Mouse (Mus musculus) liver (tissue): ENCODE data around the gene Agpat1.

Experiments used
- DNase-seq: peaks from one replicate; pipeline ENCODE4 v3.0.0-alpha.2; 2020; ENCODE audit warnings: mixed read lengths

Gene Agpat1

DNA sequence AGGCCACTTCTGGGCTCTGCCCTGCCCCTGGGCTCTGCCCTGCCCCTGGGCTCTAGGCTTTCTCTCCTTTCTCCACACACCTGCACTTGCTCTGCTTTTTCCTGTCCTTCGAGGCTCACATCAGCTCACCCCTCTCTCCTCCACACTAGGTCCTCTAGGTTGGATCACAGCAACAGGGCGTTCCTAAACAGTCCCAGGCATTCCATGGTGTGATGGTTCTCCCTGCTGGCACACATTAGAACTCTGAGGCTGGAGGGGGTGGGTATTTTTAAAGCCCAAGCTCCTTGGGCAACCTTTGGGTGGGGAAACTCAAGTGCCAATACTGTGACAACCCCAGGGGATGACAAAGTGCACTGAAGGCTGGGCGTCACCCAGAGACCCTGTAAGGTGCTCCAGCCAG is 33.4 kb downstream of the Agpat1 start:
- no peak for DNase-seq

GRCm38 (mm10) chr17:34639461-34640255 is 35.6 kb downstream of the Agpat1 start:
- no peak for DNase-seq

DNA sequence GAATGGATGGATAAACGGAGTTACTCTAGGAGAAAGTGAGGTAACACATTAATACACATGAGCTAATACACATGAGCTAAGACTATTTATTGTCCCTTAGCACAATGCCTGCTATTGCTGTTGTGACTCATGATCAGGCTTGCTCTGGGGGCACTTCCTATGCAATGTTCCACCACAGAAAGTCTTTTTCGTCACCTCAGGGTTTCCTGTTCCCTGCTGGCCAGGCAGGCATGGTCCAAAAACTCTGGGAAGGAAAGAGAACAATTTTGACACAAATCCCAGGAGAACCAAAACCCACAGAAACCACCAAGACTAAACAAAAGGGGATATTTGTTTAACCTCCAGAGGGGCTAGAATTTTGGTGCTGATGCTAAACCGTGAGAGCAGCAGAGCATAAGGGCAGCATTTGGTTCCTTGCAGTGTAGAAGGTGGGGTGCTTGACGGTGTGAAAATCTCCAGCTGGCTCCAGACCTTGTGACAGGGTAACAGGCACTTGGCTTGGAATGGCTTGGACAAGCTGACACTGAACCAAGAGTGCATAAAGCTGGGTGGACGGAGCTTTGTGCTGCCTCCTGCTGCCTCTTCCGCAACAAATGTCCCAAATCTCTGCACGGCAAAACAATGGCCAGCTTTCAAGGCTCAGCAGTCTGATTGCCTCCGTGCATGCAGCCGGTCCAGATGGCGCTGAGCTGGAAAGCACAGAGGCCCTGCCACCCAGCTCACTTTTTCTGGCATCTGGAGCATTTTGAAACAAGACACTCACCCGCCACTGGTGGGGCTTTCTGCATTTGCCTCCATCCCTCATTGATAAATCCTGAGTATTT is 36.9 kb downstream of the Agpat1 start:
- no peak for DNase-seq

DNA sequence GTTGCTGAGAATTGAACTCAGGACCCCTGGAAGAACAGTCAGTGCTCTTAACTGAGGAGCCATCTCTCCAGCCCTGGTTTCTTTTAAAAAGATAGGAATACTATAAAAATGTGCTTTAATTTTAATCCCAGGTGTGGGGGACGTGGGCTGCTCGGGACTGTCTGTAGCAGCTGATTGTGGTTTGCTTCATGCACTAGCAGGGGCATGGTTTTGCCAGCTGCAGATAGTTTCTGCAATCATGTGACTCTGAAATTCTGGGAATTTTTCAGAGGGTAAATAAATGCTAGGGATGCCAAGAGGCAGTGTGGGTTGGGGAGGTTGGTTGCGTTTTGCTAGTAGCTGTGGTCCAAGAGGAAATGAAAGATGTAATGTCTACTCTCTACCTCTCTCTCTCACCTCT is 37.9 kb downstream of the Agpat1 start:
- no peak for DNase-seq

GRCm38 (mm10) chr17:34643379-34643778 is 39.3 kb downstream of the Agpat1 start:
- no peak for DNase-seq

GRCm38 (mm10) chr17:34643944-34644343 is 39.9 kb downstream of the Agpat1 start:
- no peak for DNase-seq

DNA sequence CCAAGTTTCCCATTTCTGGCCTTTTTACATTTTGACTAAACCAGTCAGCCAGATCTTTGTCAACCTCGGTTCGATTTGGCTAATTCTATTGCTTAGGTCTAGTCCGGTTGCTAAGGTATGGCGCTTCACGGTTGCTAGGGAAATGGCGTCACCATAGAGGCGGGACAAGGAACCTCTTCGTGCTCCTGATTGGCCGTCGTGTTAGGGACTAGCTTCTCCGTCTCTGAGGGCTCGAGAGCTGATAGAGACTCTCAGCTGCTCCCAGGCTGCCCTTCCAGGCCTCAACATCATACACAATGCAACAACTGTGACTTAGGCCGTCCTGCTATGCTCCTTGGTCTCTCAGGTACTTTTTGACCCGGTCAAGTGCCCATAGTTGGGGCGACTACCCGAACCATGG is 40.5 kb downstream of the Agpat1 start, which contains the start of gene Fkbpl:
Gene Fkbpl, plus strand, starts transcription at position 157 of the 400 bp plus-strand sequence.
- DNase-seq, result peak; percentile 89

- DNase-seq, result no peak
Observed at GRCm38 (mm10) chr17:34645256-34645829, 41.3 kb downstream of the Agpat1 start.

GRCm38 (mm10) chr17:34645831-34646511 is 41.9 kb downstream of the Agpat1 start:
- DNase-seq, result no peak

- peak; percentile 96 for DNase-seq
Observed at GRCm38 (mm10) chr17:34646906-34647787, 43.1 kb downstream of the Agpat1 start, which contains the start of gene Atf6b. Gene Atf6b (plus strand): TSS chr17:34647146.

GRCm38 (mm10) chr17:34648141-34648890 is 44.3 kb downstream of the Agpat1 start:
- no peak for DNase-seq

GRCm38 (mm10) chr17:34649106-34649864 is 45.2 kb downstream of the Agpat1 start:
- no peak for DNase-seq

DNA sequence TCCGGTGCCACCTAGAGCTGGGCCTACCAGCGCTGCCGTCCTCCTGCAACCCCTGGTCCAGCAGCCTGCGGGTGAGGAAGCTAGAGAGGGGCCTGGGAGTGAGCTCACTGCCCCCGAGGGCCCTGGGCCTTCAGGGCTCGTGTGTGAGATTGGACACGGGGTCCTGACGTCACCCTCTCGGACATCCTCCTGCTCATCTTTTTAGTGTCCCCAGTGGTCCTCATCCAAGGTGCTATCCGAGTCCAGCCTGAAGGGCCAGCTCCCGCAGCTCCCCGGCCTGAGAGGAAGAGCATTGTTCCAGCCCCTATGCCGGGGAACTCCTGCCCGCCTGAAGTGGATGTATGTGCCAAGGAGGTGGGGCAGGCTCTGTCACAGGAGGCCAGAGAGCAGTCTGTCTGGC is 46.7 kb downstream of the Agpat1 start:
- no peak for DNase-seq

- DNase-seq, result peak; percentile 55
Observed at GRCm38 (mm10) chr17:34651507-34652221, 47.6 kb downstream of the Agpat1 start.

DNA sequence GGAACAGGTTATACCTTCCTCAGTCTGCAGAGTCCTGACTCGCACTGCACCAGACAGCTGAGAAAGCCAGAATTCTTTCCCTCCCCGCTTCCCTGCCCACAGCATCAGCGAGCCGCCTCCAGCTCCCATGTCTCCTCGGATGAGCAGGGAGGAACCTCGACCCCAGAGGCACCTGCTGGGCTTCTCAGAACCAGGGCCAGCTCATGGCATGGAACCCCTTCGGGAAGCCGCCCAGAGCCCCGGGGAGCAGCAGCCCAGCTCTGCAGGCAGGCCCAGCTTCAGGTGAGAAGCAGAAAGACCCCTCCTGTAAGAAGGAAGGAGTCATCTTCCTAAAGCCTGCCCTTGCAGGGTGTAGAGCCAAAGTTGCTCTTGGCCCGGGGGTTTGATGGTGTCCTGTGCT is 48.5 kb downstream of the Agpat1 start:
- DNase-seq, result no peak

GRCm38 (mm10) chr17:34652985-34653384 is 48.9 kb downstream of the Agpat1 start:
- no peak for DNase-seq

- DNase-seq, result peak; percentile 57
Observed at GRCm38 (mm10) chr17:34653746-34654285, 49.8 kb downstream of the Agpat1 start.

DNA sequence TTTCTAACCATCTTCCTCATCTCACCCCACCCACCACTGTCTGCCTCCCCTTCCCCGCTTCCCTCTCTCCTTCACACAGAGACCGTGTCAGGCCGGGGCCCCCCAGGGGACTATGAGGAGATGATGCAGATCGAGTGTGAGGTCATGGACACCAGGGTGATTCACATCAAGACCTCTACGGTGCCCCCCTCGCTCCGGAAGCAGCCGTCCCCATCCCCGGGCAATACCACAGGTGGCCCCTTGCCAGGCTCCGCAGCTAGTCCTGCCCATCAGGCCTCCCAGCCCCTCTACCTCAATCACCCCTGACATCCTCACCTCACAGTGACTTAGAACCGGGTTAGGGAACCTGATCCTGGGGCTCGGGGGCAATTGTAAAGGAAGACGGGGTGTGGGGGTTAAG is 50.3 kb downstream of the Agpat1 start:
- DNase-seq, result no peak

- DNase-seq, result no peak
Observed at GRCm38 (mm10) chr17:34655160-34655559, 51.1 kb downstream of the Agpat1 start.
